Mouse (Mus musculus): ENCODE results near the gene Limch1. TPM values are rescaled to one million over a fixed set of nuclear protein-coding genes. Genes with fewer than 3 reads are reported as not detected.
A peak's percentile ranks its signal among the peaks of the same experiment; 100 is the strongest.

Limch1 gene
- polyA plus RNA-seq, 1 experiment from 2014 or later, result 13.0 TPM

DNA sequence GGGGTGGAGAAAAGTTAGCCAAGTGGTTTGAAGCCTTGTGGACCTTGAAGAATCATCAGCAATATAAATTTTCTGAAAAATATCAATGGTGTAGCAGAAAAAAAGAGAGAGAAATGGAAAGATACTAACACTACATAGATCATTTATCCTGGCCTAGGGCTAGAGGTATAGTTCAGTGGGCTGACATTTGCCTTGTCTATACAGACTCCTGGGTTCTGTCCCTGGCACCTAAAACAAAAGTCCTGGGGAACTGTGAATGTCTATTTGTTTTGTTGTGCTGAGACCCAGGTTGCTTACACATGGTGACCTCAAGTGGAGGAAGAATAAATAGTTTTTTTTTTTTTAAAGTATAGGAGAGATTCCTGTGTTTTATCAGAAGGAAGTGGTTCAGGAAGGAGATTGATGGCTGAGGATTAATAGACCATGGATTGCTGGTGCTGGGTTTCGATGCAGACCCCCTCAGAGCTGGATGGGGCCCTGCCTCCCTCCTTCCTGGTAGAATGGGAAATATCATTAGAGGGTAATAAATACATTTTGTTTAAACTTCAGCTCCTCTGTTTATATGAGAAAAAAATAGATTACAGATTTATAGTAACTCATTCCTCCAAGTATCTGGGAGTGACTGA is 40.5 kb downstream of the Limch1 start:
- H3K9me3 ChIP-seq (replicated peaks; ENCODE audit: control insufficient read depth, low read length), result no peaks in the 10 kb centered on the region
- no peaks in the 10 kb centered on the region for H3K36me3 ChIP-seq (ENCODE audit: control insufficient read depth, insufficient read depth, low read length)
- ATAC-seq (ENCODE audit: insufficient read depth, low FRiP score), result no peak
- H3K4me3 ChIP-seq (replicated peaks; ENCODE audit: low read length), result no peak overlapping the region
- no peak overlapping the region for H3K4me2 ChIP-seq (ENCODE audit: low read depth, low read length)
- 17% methylated on average over 1 of the region's 1 CpGs for whole genome bisulfite sequencing
- H3K9ac ChIP-seq (ENCODE audit: low read length), result no peak overlapping the region
- H3K27me3 ChIP-seq (ENCODE audit: control insufficient read depth, insufficient read depth, low read length), result no peaks in the 10 kb centered on the region; the same call in 1 of the 2 replicates
- H3K4me1 ChIP-seq (ENCODE audit: control insufficient read depth, insufficient read depth, low read length), result 0 out of 2 replicates have a peak, but pooled peaks cover 4% of the 10 kb centered on the region
- H3K27ac ChIP-seq (ENCODE audit: low read length), result no peak overlapping the region

DNA sequence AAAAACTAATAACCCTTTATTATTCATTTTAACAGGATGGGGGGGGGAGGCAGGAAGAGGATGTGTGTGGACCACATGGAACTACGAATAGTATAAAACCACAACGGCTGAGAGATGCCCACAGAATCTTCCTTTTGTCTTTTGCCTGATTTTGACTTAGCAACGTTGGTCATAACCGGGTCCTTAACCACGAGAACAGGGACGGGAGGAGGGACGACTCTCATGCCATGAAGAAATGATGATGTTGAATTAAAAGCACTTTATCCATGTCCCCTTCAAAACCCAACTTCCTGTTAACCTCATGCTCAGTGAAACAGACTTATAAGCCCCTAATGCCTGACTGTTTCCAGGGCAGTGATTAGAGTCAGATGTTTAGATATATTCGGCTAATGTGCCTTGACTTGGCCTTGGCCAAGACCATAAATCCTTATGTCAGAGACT is 41.0 kb downstream of the Limch1 start:
- Histone ChIP-seq H3K4me1 (ENCODE audit: control insufficient read depth, insufficient read depth, low read length) (0 out of 2 replicates have a peak, but pooled peaks cover 4% of the 10 kb centered on the region), H3K27ac (ENCODE audit: low read length) (no peak overlapping the region), H3K27me3 (ENCODE audit: control insufficient read depth, insufficient read depth, low read length) (no peaks in the 10 kb centered on the region; the same call in 1 of the 2 replicates), H3K36me3 (ENCODE audit: control insufficient read depth, insufficient read depth, low read length) (no peaks in the 10 kb centered on the region), H3K4me3 (replicated peaks; ENCODE audit: low read length) (no peak overlapping the region), H3K9ac (ENCODE audit: low read length) (no peak overlapping the region), H3K4me2 (ENCODE audit: low read depth, low read length) (no peak overlapping the region), H3K9me3 (replicated peaks; ENCODE audit: control insufficient read depth, low read length) (no peaks in the 10 kb centered on the region)
- WGBS, result 40% methylated on average over 8 of the region's 8 CpGs
- ATAC-seq (ENCODE audit: insufficient read depth, low FRiP score), result no peak

DNA sequence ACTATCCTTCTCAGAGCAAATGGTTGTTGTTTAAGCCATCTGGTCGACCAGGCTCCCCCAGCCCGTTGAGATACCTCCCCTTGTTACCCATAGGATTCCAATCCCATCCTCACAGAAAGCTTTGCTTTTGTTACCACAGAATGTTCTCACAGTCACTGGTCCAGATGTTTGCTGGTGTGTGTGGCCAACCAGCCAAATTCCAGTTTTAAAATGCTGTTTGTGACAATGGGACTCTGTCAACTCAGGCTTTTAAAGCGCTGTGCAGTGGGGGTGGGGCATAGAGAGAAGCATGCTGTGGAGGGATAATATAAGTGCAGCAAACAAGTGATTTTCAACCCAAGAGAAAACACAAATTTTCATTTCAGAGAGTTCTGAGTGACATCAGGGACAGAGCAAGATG is 43.4 kb downstream of the Limch1 start:
- Histone ChIP-seq H3K9ac (ENCODE audit: low read length) (no peak overlapping the region), H3K4me2 (ENCODE audit: low read depth, low read length) (no peak overlapping the region), H3K9me3 (replicated peaks; ENCODE audit: control insufficient read depth, low read length) (no peaks in the 10 kb centered on the region), H3K4me1 (ENCODE audit: control insufficient read depth, insufficient read depth, low read length) (0 out of 2 replicates have a peak, but pooled peaks cover 4% of the 10 kb centered on the region), H3K27me3 (ENCODE audit: control insufficient read depth, insufficient read depth, low read length) (no peaks in the 10 kb centered on the region; the same call in 1 of the 2 replicates), H3K4me3 (replicated peaks; ENCODE audit: low read length) (no peak overlapping the region), H3K27ac (ENCODE audit: low read length) (no peak overlapping the region), H3K36me3 (ENCODE audit: control insufficient read depth, insufficient read depth, low read length) (no peaks in the 10 kb centered on the region)
- ATAC-seq (ENCODE audit: insufficient read depth, low FRiP score), result no peak
- WGBS, result 76% methylated on average over 3 of the region's 3 CpGs

DNA sequence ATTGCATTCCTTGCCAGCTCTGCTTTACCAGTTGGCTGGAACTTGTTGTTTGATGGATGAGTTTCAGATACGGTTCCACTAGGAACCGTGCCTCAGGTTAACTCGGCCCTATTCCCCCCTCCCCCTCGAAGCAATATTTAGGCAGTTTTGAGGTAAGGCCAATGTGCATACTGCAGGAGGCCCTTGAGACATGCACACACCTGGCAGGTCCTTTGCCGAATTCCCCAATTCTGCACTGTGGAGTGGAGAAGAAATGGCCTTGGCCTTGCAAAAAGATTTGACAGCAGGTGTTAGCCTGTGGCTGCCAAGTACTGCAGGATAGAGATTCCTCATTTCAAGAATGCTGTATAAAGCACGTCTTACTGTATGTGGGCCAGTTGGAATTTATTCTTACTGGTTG is 45.5 kb downstream of the Limch1 start:
- Histone ChIP-seq H3K36me3 (ENCODE audit: control insufficient read depth, insufficient read depth, low read length) (no peaks in the 10 kb centered on the region), H3K4me3 (replicated peaks; ENCODE audit: low read length) (no peak overlapping the region), H3K9ac (ENCODE audit: low read length) (no peak overlapping the region), H3K27ac (ENCODE audit: low read length) (no peak overlapping the region), H3K27me3 (ENCODE audit: control insufficient read depth, insufficient read depth, low read length) (no peaks in the 10 kb centered on the region; the same call in 1 of the 2 replicates), H3K4me2 (ENCODE audit: low read depth, low read length) (no peak overlapping the region), H3K9me3 (replicated peaks; ENCODE audit: control insufficient read depth, low read length) (no peaks in the 10 kb centered on the region), H3K4me1 (ENCODE audit: control insufficient read depth, insufficient read depth, low read length) (0 out of 2 replicates have a peak, but pooled peaks cover 2% of the 10 kb centered on the region)
- ATAC-seq (ENCODE audit: insufficient read depth, low FRiP score), result no peak
- WGBS, result 60% methylated on average over 6 of the region's 6 CpGs

DNA sequence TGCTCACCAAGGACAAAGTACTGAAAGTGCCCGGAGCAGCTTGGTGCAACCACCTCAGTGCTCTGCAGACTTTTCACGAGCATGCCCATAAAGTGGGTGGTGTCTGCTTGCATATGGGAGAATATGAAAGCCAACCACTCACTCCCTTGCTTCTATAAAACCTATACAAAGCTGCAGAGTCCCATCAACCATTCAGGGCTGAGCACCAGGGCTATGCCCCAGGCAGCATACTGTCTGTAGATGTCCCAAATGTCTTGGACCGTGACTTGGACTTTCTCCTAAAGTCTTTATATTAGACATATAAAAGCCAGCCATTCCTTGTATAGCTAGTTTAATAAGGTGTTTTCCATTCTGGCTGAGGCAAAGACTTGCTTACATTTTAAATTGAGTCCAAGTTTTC is 47.6 kb downstream of the Limch1 start:
- Histone ChIP-seq H3K27ac (ENCODE audit: low read length) (no peak overlapping the region), H3K4me2 (ENCODE audit: low read depth, low read length) (no peak overlapping the region), H3K27me3 (ENCODE audit: control insufficient read depth, insufficient read depth, low read length) (no peaks in the 10 kb centered on the region; the same call in 1 of the 2 replicates), H3K36me3 (ENCODE audit: control insufficient read depth, insufficient read depth, low read length) (no peaks in the 10 kb centered on the region), H3K9ac (ENCODE audit: low read length) (no peak overlapping the region), H3K4me1 (ENCODE audit: control insufficient read depth, insufficient read depth, low read length) (peaks cover 2% of the 10 kb centered on the region; the same call in 1 of the 2 replicates), H3K9me3 (replicated peaks; ENCODE audit: control insufficient read depth, low read length) (no peaks in the 10 kb centered on the region), H3K4me3 (replicated peaks; ENCODE audit: low read length) (no peak overlapping the region)
- ATAC-seq (ENCODE audit: insufficient read depth, low FRiP score), result no peak
- 90% methylated on average over 3 of the region's 3 CpGs for WGBS

DNA sequence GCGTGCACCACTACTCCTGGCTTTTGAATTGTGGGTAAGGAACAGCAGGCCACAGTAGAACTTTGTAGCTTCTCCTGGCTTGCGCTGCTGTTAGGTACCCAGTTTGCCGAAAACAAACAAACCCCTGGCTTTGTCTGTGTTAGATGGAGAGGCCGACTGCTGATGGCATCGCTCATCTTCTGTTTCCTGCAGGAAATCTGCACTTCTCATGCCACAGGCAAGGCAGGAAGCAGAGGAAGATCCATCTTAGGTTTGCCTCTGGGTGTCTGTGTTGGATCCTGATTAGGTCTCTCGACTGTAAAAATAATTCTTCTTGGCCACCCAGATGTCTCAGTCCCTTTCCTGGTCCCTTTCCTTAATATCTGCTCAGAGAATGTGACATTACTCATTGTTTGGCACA is 51.7 kb downstream of the Limch1 start:
- H3K27ac ChIP-seq (ENCODE audit: low read length), result no peak overlapping the region
- no peak overlapping the region for H3K4me3 ChIP-seq (replicated peaks; ENCODE audit: low read length)
- H3K4me2 ChIP-seq (ENCODE audit: low read depth, low read length), result no peak overlapping the region
- no peak overlapping the region for H3K9ac ChIP-seq (ENCODE audit: low read length)
- peaks cover 3% of the 10 kb centered on the region; the same call in 1 of the 2 replicates for H3K4me1 ChIP-seq (ENCODE audit: control insufficient read depth, insufficient read depth, low read length)
- H3K9me3 ChIP-seq (replicated peaks; ENCODE audit: control insufficient read depth, low read length), result no peaks in the 10 kb centered on the region
- no peaks in the 10 kb centered on the region for H3K36me3 ChIP-seq (ENCODE audit: control insufficient read depth, insufficient read depth, low read length)
- WGBS, result 56% methylated on average over 6 of the region's 6 CpGs
- H3K27me3 ChIP-seq (ENCODE audit: control insufficient read depth, insufficient read depth, low read length), result no peaks in the 10 kb centered on the region
- no peak for ATAC-seq (ENCODE audit: insufficient read depth, low FRiP score)

DNA sequence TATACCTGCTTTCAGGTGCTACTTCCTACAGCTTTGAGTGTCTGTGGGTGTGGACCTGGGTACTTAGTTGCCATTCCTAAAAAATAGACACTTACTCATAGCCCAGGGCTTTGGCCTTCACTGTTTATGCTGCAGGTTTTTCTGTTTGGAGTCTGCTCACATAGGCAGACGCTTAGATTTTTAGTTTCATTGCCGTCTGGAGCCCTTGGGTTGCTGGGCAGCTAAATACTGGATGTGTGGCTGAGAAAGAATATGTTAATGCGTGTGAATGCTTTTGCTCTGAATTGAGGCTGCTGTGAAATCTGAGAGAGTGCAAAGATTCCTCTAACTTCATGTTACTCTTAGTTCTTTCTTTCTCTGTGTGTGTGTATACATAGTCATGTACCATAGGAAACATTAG is 52.5 kb downstream of the Limch1 start:
- 27% methylated on average over 3 of the region's 3 CpGs for WGBS
- no peak overlapping the region for H3K4me2 ChIP-seq (ENCODE audit: low read depth, low read length)
- no peak overlapping the region for H3K4me3 ChIP-seq (replicated peaks; ENCODE audit: low read length)
- H3K4me1 ChIP-seq (ENCODE audit: control insufficient read depth, insufficient read depth, low read length), result peaks cover 3% of the 10 kb centered on the region; the same call in 1 of the 2 replicates
- H3K27ac ChIP-seq (ENCODE audit: low read length), result no peak overlapping the region
- no peak overlapping the region for H3K9ac ChIP-seq (ENCODE audit: low read length)
- 0 out of 2 replicates have a peak, but pooled peaks have one; percentile 7 for ATAC-seq (ENCODE audit: insufficient read depth, low FRiP score)
- H3K9me3 ChIP-seq (replicated peaks; ENCODE audit: control insufficient read depth, low read length), result no peaks in the 10 kb centered on the region
- no peaks in the 10 kb centered on the region for H3K27me3 ChIP-seq (ENCODE audit: control insufficient read depth, insufficient read depth, low read length)
- no peaks in the 10 kb centered on the region for H3K36me3 ChIP-seq (ENCODE audit: control insufficient read depth, insufficient read depth, low read length)

DNA sequence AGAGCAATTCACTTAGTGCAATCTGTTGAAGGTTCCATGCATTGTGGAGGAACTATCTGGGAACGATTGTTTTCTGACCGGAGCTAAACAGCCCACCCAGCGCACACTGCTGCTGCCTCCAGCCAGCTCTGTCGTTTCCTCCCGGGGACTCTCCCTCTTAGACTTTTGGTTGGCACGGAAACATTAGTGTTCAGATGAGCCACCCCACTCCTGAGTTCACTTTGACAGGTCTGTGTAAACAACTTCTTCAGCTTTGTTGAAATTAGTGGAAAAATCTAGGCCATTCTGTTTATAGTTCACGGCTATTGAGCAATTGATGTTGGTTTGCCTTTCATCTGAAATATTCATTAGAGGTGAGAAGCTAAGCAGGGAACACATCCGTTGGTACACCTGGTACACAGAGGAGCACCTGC is 53.0 kb downstream of the Limch1 start:
- no peaks in the 10 kb centered on the region for H3K27me3 ChIP-seq (ENCODE audit: control insufficient read depth, insufficient read depth, low read length)
- 8% methylated on average over 8 of the region's 8 CpGs for WGBS
- no peak overlapping the region for H3K27ac ChIP-seq (ENCODE audit: low read length)
- H3K4me2 ChIP-seq (ENCODE audit: low read depth, low read length), result no peak overlapping the region
- no peaks in the 10 kb centered on the region for H3K9me3 ChIP-seq (replicated peaks; ENCODE audit: control insufficient read depth, low read length)
- no peak overlapping the region for H3K9ac ChIP-seq (ENCODE audit: low read length)
- peaks cover 3% of the 10 kb centered on the region; the same call in 1 of the 2 replicates for H3K4me1 ChIP-seq (ENCODE audit: control insufficient read depth, insufficient read depth, low read length)
- H3K36me3 ChIP-seq (ENCODE audit: control insufficient read depth, insufficient read depth, low read length), result no peaks in the 10 kb centered on the region
- no peak overlapping the region for H3K4me3 ChIP-seq (replicated peaks; ENCODE audit: low read length)
- peak; percentile 72; the same call in 1 of the 2 replicates for ATAC-seq (ENCODE audit: insufficient read depth, low FRiP score)

DNA sequence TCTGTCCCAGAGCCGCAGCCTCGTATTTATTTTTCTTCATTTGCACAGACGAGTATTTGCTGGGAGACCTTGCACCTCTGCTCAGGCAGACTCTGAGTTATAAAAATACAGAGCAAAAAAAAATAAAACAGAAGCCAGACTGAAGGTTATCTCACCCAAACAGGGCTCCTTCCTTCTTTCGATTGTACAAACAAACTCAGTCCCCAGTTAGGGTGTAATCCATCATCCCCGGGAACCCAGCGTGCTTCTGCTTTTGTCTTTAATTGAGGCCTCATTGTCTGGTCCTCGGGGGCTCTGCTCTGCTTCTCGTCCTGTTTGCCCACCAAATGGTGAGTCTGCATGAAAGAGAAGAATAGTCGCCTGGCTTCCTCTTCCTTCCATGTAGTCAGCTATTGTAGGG is 54.6 kb downstream of the Limch1 start:
- H3K9ac ChIP-seq (ENCODE audit: low read length), result no peak overlapping the region
- ATAC-seq (ENCODE audit: insufficient read depth, low FRiP score), result no peak
- no peak overlapping the region for H3K4me2 ChIP-seq (ENCODE audit: low read depth, low read length)
- H3K27me3 ChIP-seq (ENCODE audit: control insufficient read depth, insufficient read depth, low read length), result no peaks in the 10 kb centered on the region
- H3K4me1 ChIP-seq (ENCODE audit: control insufficient read depth, insufficient read depth, low read length), result peaks cover 3% of the 10 kb centered on the region; the same call in 1 of the 2 replicates
- no peaks in the 10 kb centered on the region for H3K36me3 ChIP-seq (ENCODE audit: control insufficient read depth, insufficient read depth, low read length)
- 9% methylated on average over 9 of the region's 9 CpGs for WGBS
- H3K27ac ChIP-seq (ENCODE audit: low read length), result no peak overlapping the region
- H3K4me3 ChIP-seq (replicated peaks; ENCODE audit: low read length), result no peak overlapping the region
- H3K9me3 ChIP-seq (replicated peaks; ENCODE audit: control insufficient read depth, low read length), result no peaks in the 10 kb centered on the region

All from stomach, embryonic 16.5 days (tissue).